Mouse (Mus musculus) B cell, adult 2 months (primary cell): ENCODE results near the gene Gm20661.
A peak's percentile ranks its signal among the peaks of the same experiment; 100 is the strongest.

Experiments used
- DNase-seq, 2 experiments: peaks; one replicate each; pipeline ENCODE4 v3.0.0; 2022

Gm20661 gene

DNA sequence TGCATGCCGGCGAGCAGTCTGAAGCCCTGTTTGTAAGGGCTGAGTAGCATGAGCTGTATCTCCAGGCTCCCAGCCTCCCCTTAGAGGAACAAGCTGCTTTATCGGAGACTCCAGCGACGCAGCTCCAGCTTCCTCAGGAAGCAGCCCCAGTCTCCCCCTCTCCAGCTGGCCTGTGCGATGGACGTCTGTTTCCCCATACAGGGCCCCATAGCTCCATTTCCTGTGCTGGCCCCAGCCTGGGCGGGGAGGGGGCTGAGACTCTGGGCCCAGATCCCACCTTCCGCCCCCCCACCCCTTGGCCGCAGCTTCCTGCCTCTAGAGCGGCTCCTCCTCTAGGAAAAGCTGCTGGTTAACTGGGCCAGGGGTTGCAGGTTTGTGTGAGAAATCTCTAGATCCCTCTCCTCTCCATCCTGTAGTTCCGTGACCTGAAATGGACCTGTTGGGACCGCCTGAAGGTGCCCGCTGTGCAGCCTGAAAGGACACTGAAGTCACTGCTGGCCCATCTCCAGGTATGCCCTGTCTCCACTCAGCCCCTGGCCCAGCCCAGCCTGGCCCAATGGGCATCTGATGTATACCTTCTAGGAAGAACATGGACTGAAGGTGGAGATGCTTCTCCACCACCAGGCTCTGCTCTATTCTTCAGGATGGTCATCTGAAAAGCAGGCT is at the start of gene Gm20661:
Gm20661 (plus strand) TSS at position 378 of the 666 bp plus-strand sequence.
- peak; percentile 21 to 32 for DNase-seq

DNA sequence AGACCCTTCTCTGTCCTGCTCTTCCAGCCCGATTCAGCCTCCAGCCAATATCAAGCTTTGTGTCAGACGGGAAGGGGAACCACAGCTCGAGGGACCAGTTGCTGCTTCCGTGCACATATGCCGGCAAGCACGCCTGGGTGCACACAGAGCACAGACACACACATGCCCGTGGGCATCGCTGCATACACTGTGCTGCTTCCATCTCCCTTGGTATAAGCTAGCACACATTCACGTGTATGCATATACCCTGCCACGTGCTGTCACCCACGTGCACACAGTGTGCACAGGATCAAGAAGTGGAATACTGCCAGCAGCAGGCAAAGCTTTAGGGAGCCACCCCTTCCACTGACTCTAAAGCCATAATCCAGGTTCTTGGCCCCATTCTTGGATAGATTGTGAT is 48.7 kb upstream of the Gm20661 start:
- peak; percentile 7 to 16 for DNase-seq

GRCm38 (mm10) chr9:107935374-107935773 is 47.5 kb upstream of the Gm20661 start, which contains the start of gene Camkv:
TSS of gene Camkv (plus strand) at chr9:107935674.
- peak in 1 of 2 experiments; percentile 4 for DNase-seq

DNA sequence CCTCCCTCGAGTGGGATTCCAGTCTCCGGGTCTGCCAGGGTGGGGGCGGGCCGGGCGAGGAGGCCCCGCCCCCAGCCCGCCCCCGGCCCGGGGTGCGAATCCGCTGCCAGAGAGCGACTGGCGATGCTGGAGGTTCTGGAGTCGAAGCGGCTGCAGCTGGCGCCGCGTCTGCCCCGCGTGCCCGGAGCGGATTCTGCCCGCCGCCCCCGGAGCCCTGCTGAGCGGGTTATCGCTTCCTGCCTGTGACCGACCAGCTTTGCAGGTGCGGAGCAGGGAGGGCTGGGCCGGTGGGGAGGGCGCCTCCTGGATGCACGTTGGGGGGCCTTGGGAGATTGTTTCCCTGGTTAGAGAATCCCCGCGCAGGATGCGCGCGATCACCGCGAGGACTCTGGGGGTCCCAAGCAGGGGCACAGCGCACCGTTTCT is 47.1 kb upstream of the Gm20661 start:
- peak; percentile 57 to 59 for DNase-seq

GRCm38 (mm10) chr9:107936215-107936822 is 46.5 kb upstream of the Gm20661 start:
- peak in 1 of 2 experiments; percentile 10 for DNase-seq

- no peak for DNase-seq
These were observed 46.0 kb upstream of the Gm20661 start for GRCm38 (mm10) chr9:107936831-107937230.

- DNase-seq = no peak
These were observed 35.3 kb upstream of the Gm20661 start for GRCm38 (mm10) chr9:107947241-107948194.

DNA sequence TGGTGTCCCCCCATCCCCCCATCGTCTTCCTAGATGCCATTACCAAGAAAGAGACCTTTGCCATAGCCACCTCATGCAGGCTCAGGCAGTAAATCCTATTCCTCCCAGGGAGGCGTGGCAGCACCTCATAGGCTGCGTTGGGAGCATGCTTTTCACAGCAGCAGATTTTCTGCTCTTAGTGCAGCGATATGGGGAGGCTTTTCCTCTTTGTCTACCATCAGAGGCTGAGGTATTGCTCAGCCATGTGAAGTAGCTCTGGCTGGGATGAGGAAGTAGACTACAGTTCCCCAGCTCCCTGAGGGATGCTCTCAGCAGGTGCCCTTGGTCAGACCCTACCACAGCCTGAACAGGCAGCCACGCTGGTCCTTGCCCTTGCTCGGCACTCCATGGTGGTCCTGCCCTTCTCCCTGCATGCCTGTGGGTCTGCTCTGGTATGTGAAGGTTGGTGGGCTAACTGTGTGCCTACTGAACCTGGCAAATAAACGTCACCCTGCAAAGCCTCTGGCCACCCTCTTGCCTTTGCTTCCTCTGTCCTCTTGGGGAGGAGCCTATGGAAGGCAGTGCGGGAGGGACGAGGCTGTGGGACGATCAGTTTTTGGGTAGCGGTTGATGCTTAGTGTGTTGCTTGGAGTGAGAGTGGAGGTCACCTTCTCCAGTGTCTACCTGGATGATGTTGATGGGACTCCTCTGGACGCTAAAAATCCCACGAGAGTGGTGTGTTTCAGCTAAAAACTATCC is 33.5 kb upstream of the Gm20661 start:
- DNase-seq = peak in 1 of 2 experiments; percentile 12

GRCm38 (mm10) chr9:107949922-107950235 is 33.0 kb upstream of the Gm20661 start, which contains the start of gene Traip:
TSS of gene Traip (plus strand) at chr9:107950136.
- DNase-seq = no peak

GRCm38 (mm10) chr9:107950460-107951355 is 32.1 kb upstream of the Gm20661 start:
- peak; percentile 85 to 86 for DNase-seq

DNA sequence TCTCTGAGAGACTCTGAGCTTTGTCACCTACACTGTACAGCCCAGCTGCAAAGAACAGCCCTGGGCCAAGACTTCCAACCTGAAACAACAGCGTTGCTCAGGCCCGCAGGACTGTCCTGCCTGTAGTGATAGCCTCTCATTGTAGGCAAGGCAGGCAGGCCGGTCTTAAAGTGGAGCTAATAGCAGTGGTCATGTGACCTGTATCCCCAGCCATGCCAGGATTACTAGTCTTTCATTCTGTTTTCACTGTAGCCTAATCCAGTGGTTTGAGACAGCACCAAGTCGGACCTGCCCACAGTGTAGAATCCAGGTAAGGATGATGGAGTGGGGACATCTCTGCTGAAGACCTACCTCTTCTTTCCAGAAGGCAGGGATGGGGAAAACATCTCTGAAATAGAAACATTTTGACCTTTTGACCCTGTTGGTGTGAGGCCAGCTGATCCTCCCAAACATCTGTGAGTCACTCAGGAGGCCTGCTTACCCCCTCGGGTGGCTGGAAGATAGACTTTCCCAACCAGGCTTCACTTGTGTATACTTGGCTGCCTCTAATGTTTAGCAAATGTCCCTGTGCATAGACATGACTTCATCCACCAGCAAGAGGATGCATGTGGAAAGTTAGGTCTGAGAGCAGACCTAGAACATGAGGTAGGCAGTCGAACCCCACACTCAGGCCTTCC is 27.1 kb upstream of the Gm20661 start:
- no peak for DNase-seq

DNA sequence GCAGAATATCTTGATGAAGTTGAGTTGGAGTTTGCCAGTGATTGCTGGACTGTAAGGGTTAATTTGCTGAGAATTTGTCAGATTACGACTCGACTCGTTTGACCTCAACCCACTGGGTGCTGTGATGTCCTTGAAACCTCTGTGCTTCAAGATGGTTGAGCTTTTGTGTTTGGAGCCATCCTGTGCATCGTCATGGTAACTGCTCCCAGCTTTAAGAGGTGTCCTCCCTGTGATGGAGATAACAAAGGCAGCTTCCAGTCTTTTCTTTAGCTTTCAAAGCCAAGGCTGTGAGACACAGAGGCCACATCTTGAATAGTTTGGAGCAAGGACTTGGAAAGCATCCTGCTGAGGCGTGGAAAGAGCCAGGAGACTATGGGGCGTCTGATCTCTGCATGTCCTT is 25.7 kb upstream of the Gm20661 start:
- no peak for DNase-seq

GRCm38 (mm10) chr9:107959896-107960295 is 23.0 kb upstream of the Gm20661 start:
- no peak for DNase-seq

DNA sequence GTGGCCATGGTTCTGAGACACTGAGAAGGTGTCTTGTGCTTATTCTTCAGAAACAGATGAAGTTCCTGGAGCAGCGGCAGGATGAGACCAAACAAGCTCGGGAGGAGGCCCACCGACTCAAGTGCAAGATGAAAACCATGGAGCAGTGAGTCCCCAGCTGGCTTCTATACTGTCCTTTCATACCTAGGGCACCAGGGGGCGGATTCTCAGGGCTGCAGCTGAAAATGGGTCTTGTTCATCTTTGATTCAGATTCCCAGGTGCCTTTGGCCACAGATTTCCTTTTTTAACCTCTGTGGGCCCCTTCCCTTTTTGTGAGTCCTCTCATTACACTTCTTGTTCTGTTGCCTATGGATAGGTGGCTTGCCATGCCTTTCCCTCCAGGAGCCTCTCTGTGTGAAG is 21.9 kb upstream of the Gm20661 start:
- peak; percentile 32 to 42 for DNase-seq

- no peak for DNase-seq
These were observed 21.5 kb upstream of the Gm20661 start for GRCm38 (mm10) chr9:107961351-107961762.

- no peak for DNase-seq
These were observed 21.0 kb upstream of the Gm20661 start for GRCm38 (mm10) chr9:107961881-107962280.

GRCm38 (mm10) chr9:107962916-107963315 is 19.9 kb upstream of the Gm20661 start:
- DNase-seq = no peak

DNA sequence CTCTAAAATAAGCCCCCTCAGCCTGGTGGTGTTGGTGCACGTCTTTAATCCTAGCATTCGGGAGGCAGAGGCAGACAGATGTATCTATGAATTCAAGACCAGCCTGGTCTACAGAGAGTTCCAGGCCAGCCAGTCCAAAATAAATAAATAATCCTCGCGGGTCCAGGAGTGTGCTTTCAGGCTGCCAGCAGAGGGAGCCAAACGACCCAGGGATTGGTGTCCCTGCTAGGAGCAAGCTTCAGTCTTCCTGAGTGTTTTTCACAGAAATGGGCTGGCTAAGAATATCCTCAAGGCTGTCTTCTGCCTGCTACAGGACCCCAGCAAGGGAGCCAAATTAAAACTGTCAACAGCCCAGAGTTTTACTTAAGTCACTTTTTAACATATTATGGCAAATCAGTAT is 19.2 kb upstream of the Gm20661 start:
- peak; percentile 80 to 81 for DNase-seq

DNA sequence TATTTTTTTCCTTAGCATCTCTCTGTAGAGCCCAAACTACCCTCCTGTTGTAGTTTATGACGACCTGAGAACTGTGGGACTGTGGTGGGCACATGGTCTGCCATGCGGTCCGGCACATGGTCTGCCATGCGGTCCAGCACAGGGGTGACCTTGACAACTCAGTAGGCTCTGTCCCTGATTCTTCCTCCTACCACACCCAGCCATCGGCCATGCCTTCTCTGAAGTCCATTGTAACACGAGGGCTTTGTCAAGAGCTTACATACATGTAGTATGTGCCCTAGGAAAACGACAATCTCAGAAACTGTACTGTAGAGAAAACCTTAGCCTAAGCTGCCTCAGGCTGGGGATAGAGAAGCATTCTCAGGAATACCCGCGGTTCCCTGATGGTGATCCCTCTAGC is 18.2 kb upstream of the Gm20661 start:
- DNase-seq = no peak

- DNase-seq = no peak
These were observed 16.2 kb upstream of the Gm20661 start for GRCm38 (mm10) chr9:107966676-107967075.

DNA sequence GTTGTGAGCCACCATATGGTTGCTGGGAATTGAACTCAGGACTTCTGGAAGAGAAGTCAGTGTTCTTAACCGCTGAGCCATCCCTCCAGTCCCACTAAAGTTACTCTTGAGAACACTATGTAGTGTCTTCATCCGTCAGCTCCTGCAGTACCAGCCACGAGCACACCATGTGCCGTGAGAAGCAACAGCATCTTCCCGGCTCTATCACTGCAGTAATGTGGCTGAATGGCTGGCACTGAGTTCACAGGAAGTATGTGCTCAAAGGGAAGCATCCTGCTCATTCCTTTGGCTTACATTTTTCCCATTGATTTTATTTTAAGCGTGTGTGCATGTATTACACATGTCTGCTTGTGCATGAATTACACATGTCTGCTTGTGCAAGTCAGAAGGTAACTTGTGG is 15.4 kb upstream of the Gm20661 start:
- DNase-seq = no peak
